Mouse (Mus musculus) hindbrain, embryonic 14.5 days (tissue): ENCODE results near the gene Plekho1. TPM values are rescaled to one million over a fixed set of nuclear protein-coding genes. Genes with fewer than 3 reads are reported as not detected.
"Not testable (repeated sequence)": the region's sequence is repeated elsewhere in the genome, so short reads cannot be mapped to it uniquely, and the experiment has no call there.

ENCODE experiments used
- ATAC-seq: fragments of 200-750 bp; cut with Nextera tagmentation; 2 replicates; pipeline ENCODE4 v1.8.0; 2017; ENCODE audit warnings: moderate number of reproducible peaks, mild to moderate bottlenecking, moderate TSS enrichment, moderate library complexity; ENCODE audit not compliant: low FRiP score
- DNase-seq: peaks from one replicate; pipeline ENCODE4 v3.0.0-alpha.2; 2015; ENCODE audit warnings: low spot score
- H3K27ac ChIP-seq: fragments of 300-500 bp; sonication (generic); 2 replicates; pipeline ENCODE4 v1.5.1; 2014; ENCODE audit warnings: mild to moderate bottlenecking, moderate library complexity
- H3K27me3 ChIP-seq: fragments of 300-500 bp; sonication (generic); 2 replicates; pipeline ENCODE4 v1.6.1; 2014; ENCODE audit warnings: mild to moderate bottlenecking, low read length, mixed read lengths; ENCODE audit not compliant: control insufficient read depth, insufficient read depth
- H3K36me3 ChIP-seq: fragments of 300-500 bp; sonication (generic); replicated peaks from 2 replicates; pipeline ENCODE4 v1.6.1; 2014; ENCODE audit not compliant: control insufficient read depth, insufficient read depth
- H3K4me1 ChIP-seq: fragments of 300-500 bp; sonication (generic); replicated peaks from 2 replicates; pipeline ENCODE4 v1.6.1; 2014; ENCODE audit warnings: antibody characterized with exemption, low read length, mixed read lengths; ENCODE audit not compliant: control insufficient read depth, insufficient read depth
- H3K4me2 ChIP-seq: fragments of 300-500 bp; sonication (generic); replicated peaks from 2 replicates; pipeline ENCODE4 v1.6.1; 2014; ENCODE audit warnings: mild to moderate bottlenecking, moderate library complexity
- H3K4me3 ChIP-seq: fragments of 300-500 bp; sonication (generic); replicated peaks from 2 replicates; pipeline ENCODE4 v1.5.1; 2014; ENCODE audit warnings: mild to moderate bottlenecking, low read length
- H3K9ac ChIP-seq: fragments of 300-500 bp; sonication (generic); 2 replicates; pipeline ENCODE4 v1.6.1; 2014
- H3K9me3 ChIP-seq: fragments of 300-500 bp; sonication (generic); 2 replicates; pipeline ENCODE4 v1.6.1; 2016; ENCODE audit warnings: low read length; ENCODE audit not compliant: control insufficient read depth
- WGBS: fragments of 180-500 bp; shearing (Covaris S2); extraction: QIAGEN DNeasy Blood & Tissue Kit; methylation state at CpG from one replicate; pipeline ENCODE4 v1.1.7; 2014; 5-methylcytosine and 5-hydroxymethylcytosine counted together
- polyA plus RNA-seq: library from polyadenylated mRNA; unstranded; fragments of >200 nt; fragmentation: Nextera tagmentation; extraction: Ambion mirVana; gene quantifications from 2 replicates; pipeline ENCODE4 v1.2.1, GENCODE M21; 2014

The Plekho1 gene
- polyA plus RNA-seq = 47.1 and 49.0 TPM in 2 replicates

GRCm38 (mm10) chr3:95995802-95996428, at the start of gene Plekho1:
TSS of gene Plekho1 (minus strand) at chr3:95996001.
- Histone ChIP-seq H3K4me1 (peaks cover 49% of the 10 kb centered on the region), H3K4me2 (peak within 1 kb of the TSS; percentile 73), H3K27me3 (no peaks in the 10 kb centered on the region), H3K27ac (peak within 1 kb of the TSS; percentile 99), H3K36me3 (peaks cover 25% of the 10 kb centered on the region), H3K9ac (peak within 1 kb of the TSS; percentile 98), H3K9me3 (no peaks in the 10 kb centered on the region), H3K4me3 (peak within 1 kb of the TSS; percentile 89)
- under 1% methylated on average over 72 of the region's 84 CpGs for WGBS
- ATAC-seq (peak; percentile 59), DNase-seq (peak; percentile 70)

- not testable (repeated sequence) for H3K9ac ChIP-seq, ATAC-seq, H3K27ac ChIP-seq, H3K4me3 ChIP-seq, H3K9me3 ChIP-seq, H3K4me2 ChIP-seq, H3K4me1 ChIP-seq, H3K27me3 ChIP-seq, DNase-seq
- WGBS = 88% methylated on average over 3 of the region's 3 CpGs
- H3K36me3 ChIP-seq = peaks cover 43% of the 10 kb centered on the region
These were observed 48.8 kb upstream of the Plekho1 start for GRCm38 (mm10) chr3:96044559-96044958.

DNA sequence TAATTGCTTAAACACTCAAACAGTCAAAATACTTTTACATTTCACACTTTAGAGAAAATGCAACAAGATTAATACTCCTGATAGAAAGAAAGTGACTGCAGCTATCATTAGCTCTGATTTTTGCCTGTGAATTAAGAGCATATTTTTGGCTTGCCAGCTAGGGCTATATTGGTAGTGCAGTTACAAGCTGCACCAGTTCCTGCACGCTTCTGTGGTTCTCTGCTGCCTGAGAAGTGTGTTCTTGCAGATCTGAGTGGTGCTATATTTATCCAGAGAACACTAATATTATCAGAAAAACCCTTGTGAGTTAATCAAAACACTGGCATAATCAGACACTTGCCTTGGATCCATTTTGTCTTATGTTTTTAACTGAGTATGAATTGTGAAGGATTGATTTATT, 47.3 kb upstream of the Plekho1 start:
- ATAC-seq = no peak
- H3K4me3 ChIP-seq = no peak overlapping the region

DNA sequence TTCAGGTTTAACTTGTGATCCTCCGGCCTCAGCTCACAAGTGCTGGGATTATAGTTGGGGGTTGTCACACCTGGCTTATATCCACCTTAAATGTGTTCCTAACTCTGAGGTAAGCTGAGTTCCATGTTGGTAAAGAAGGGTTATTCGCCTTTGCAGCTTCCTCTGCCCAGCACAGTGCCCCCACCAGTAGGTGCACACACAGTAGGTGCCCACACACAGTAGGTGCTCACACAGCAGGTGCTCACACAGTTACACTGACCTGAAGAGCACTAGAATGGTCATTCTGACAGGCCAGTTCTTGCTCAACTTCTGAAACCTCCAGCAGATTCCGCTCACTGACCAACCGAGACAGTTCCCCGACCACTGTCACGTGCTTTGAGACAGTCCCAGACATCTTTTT, 45.3 kb upstream of the Plekho1 start:
- 93% methylated on average over 6 of the region's 6 CpGs for WGBS

More for the DNA sequence above, 47.3 kb upstream of the Plekho1 start:
- Histone ChIP-seq H3K9ac (no peak overlapping the region), H3K27me3 (no peaks in the 10 kb centered on the region), H3K9me3 (no peaks in the 10 kb centered on the region), H3K36me3 (peaks cover 53% of the 10 kb centered on the region), H3K4me1 (no peaks in the 10 kb centered on the region), H3K4me2 (no peak overlapping the region), H3K27ac (no peak overlapping the region)
- 88% methylated on average over 1 of the region's 1 CpGs for WGBS
- DNase-seq = no peak

DNA sequence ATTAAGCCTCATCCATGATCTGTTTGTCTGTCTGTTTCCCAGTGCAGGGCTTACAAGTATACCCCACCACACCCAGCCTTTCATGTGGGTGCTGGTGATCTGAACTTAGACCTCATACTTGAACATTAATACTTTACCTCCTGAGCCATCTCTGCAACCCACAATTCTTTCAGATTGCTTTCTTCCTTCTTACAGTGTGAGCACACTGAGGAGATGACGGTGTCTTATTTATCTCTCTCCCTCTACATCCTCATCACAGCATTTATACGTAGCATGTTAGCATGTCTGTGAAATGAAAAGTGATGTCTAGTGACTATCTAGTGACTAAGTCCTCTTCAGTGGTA, 44.8 kb upstream of the Plekho1 start:
- Histone ChIP-seq H3K4me3 (no peak overlapping the region), H3K36me3 (peaks cover 37% of the 10 kb centered on the region), H3K4me1 (no peaks in the 10 kb centered on the region), H3K9ac (no peak overlapping the region), H3K27me3 (no peaks in the 10 kb centered on the region), H3K27ac (no peak overlapping the region), H3K4me2 (no peak overlapping the region), H3K9me3 (no peaks in the 10 kb centered on the region)
- 96% methylated on average over 2 of the region's 2 CpGs for WGBS
- DNase-seq (no peak), ATAC-seq (no peak)

More for the DNA sequence above, 45.3 kb upstream of the Plekho1 start:
- DNase-seq (no peak), ATAC-seq (no peak)
- Histone ChIP-seq H3K9me3 (no peaks in the 10 kb centered on the region), H3K36me3 (peaks cover 39% of the 10 kb centered on the region), H3K4me2 (no peak overlapping the region), H3K4me3 (no peak overlapping the region), H3K27ac (no peak overlapping the region), H3K27me3 (no peaks in the 10 kb centered on the region), H3K9ac (no peak overlapping the region), H3K4me1 (no peaks in the 10 kb centered on the region)

- DNase-seq = no peak
- Histone ChIP-seq H3K4me2 (no peak overlapping the region), H3K4me3 (no peak overlapping the region), H3K4me1 (no peaks in the 10 kb centered on the region), H3K36me3 (peaks cover 37% of the 10 kb centered on the region), H3K27ac (no peak overlapping the region), H3K9me3 (no peaks in the 10 kb centered on the region), H3K9ac (no peak overlapping the region), H3K27me3 (no peaks in the 10 kb centered on the region)
- 82% methylated on average over 9 of the region's 9 CpGs for WGBS
- no peak for ATAC-seq
These were observed 44.3 kb upstream of the Plekho1 start for GRCm38 (mm10) chr3:96039857-96040662.

DNA sequence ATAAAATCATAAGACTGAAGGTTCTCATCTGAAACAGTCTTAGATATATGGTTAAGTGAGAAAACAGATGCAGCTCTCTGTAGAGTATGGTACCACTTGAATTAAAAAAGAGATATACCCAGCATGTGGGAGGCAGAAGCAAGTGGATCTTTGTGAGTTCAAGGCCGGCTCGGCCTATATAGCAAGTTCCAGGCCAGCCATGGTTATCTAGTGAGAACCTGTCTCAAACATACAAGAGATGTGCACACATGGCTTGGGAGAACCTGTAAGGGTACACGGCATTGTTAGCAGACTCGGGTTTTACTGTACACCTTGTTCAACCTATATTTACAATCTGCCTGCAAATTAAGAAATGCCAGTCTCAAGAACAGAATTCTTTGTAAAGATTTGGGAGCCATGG, 43.0 kb upstream of the Plekho1 start:
- Histone ChIP-seq H3K27me3 (no peaks in the 10 kb centered on the region), H3K36me3 (peaks cover 38% of the 10 kb centered on the region), H3K4me3 (no peak overlapping the region), H3K4me2 (no peak overlapping the region), H3K27ac (no peak overlapping the region), H3K9me3 (no peaks in the 10 kb centered on the region), H3K9ac (no peak overlapping the region), H3K4me1 (no peaks in the 10 kb centered on the region)
- no peak for ATAC-seq
- DNase-seq = no peak
- 98% methylated on average over 4 of the region's 4 CpGs for WGBS

GRCm38 (mm10) chr3:96038156-96038555, 42.4 kb upstream of the Plekho1 start:
- no peak overlapping the region for H3K9ac ChIP-seq
- H3K27ac ChIP-seq = no peak overlapping the region
- no peaks in the 10 kb centered on the region for H3K27me3 ChIP-seq
- WGBS = 91% methylated on average over 5 of the region's 5 CpGs
- H3K4me1 ChIP-seq = no peaks in the 10 kb centered on the region
- peaks cover 43% of the 10 kb centered on the region for H3K36me3 ChIP-seq
- DNase-seq (no peak), ATAC-seq (no peak)
- no peak overlapping the region for H3K4me3 ChIP-seq
- no peaks in the 10 kb centered on the region for H3K9me3 ChIP-seq
- H3K4me2 ChIP-seq = no peak overlapping the region

DNA sequence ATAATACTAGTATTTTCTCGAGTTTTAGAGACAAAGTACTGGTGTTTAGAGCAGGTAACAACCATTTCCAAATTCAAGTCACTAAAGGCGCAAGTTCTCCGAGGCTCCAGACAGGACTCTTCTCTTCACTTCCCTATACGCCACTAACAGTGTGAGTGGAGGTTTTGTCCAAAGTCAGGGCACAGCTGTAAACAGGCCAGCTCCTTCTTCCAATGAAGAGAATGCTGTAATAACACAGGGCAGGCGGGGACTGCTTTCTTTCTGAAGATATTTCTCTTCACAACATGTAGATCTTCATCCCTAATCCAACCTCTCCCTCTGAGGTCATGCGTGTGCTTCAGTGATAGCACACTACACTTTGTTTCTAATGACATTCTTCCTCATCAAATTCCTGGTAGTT, 41.0 kb upstream of the Plekho1 start:
- Histone ChIP-seq H3K4me3 (no peak overlapping the region), H3K4me2 (no peak overlapping the region), H3K4me1 (no peaks in the 10 kb centered on the region), H3K36me3 (peaks cover 56% of the 10 kb centered on the region), H3K27ac (no peak overlapping the region), H3K9ac (no peak overlapping the region), H3K9me3 (no peaks in the 10 kb centered on the region), H3K27me3 (no peaks in the 10 kb centered on the region)
- 95% methylated on average over 6 of the region's 6 CpGs for WGBS
- DNase-seq (no peak), ATAC-seq (no peak)
